Mouse (Mus musculus) neural tube, embryonic 15.5 days (tissue): ENCODE results near the gene Irf2bpl. TPM values are rescaled to one million over a fixed set of nuclear protein-coding genes. Genes with fewer than 3 reads are reported as not detected.

ENCODE experiments used
- ATAC-seq: fragments of 200-750 bp; cut with Nextera tagmentation; 2 replicates; pipeline ENCODE4 v1.8.0; 2017; ENCODE audit warnings: mild to moderate bottlenecking, moderate TSS enrichment, moderate library complexity; ENCODE audit not compliant: low FRiP score
- H3K27ac ChIP-seq: fragments of 300-500 bp; sonication (generic); replicated peaks from 2 replicates; pipeline ENCODE4 v1.5.1; 2015; ENCODE audit warnings: mild to moderate bottlenecking, inconsistent platforms
- H3K27me3 ChIP-seq: fragments of 300-500 bp; sonication (generic); replicated peaks from 2 replicates; pipeline ENCODE4 v1.6.1; 2015; ENCODE audit warnings: inconsistent platforms
- H3K36me3 ChIP-seq: fragments of 300-500 bp; sonication (generic); 2 replicates; pipeline ENCODE4 v1.6.1; 2015; ENCODE audit warnings: inconsistent platforms
- H3K4me1 ChIP-seq: fragments of 300-500 bp; sonication (generic); 2 replicates; pipeline ENCODE4 v1.6.1; 2015; ENCODE audit warnings: inconsistent platforms
- H3K4me2 ChIP-seq: fragments of 300-500 bp; sonication (generic); 2 replicates; pipeline ENCODE4 v1.6.1; 2015; ENCODE audit warnings: inconsistent platforms, mild to moderate bottlenecking, moderate library complexity
- H3K4me3 ChIP-seq: fragments of 300-500 bp; sonication (generic); replicated peaks from 2 replicates; pipeline ENCODE4 v1.5.1; 2015; ENCODE audit warnings: mild to moderate bottlenecking, inconsistent platforms
- H3K9ac ChIP-seq: fragments of 300-500 bp; sonication (generic); replicated peaks from 2 replicates; pipeline ENCODE4 v1.6.1; 2015; ENCODE audit warnings: mild to moderate bottlenecking, inconsistent platforms
- H3K9me3 ChIP-seq: fragments of 300-500 bp; sonication (generic); replicated peaks from 2 replicates; pipeline ENCODE4 v1.6.1; 2016; ENCODE audit warnings: inconsistent platforms
- WGBS: fragments of 180-500 bp; shearing (Covaris S2); methylation state at CpG from one replicate; pipeline ENCODE4 v1.1.7; 2015; ENCODE audit warnings: mixed read lengths; 5-methylcytosine and 5-hydroxymethylcytosine counted together
- polyA plus RNA-seq: library from polyadenylated mRNA; unstranded; fragments of >200 nt; fragmentation: Nextera tagmentation; extraction: Ambion mirVana; gene quantifications from 2 replicates; pipeline ENCODE4 v1.2.1, GENCODE M21; 2015

The Irf2bpl gene
- 53.3 and 69.9 TPM in 2 replicates for polyA plus RNA-seq

- peaks cover 54% of the 10 kb centered on the region for H3K4me1 ChIP-seq
- peak; percentile 90 for ATAC-seq
- H3K4me2 ChIP-seq = peak within 1 kb of the TSS; percentile 85
- H3K27me3 ChIP-seq = no peaks in the 10 kb centered on the region
- under 1% methylated on average over 51 of the region's 82 CpGs for WGBS
- peak within 1 kb of the TSS; percentile 89 for H3K4me3 ChIP-seq
- no peaks in the 10 kb centered on the region for H3K36me3 ChIP-seq
- H3K9ac ChIP-seq = peak within 1 kb of the TSS; percentile 100
- no peaks in the 10 kb centered on the region for H3K9me3 ChIP-seq
- peak within 1 kb of the TSS; percentile 99 for H3K27ac ChIP-seq
Observed at GRCm38 (mm10) chr12:86884197-86885058, at the start of gene Irf2bpl. Gene Irf2bpl (minus strand): TSS chr12:86884798.

- H3K9ac ChIP-seq = no peak overlapping the region
Observed at GRCm38 (mm10) chr12:86932575-86932952, 48.0 kb upstream of the Irf2bpl start.

GRCm38 (mm10) chr12:86931919-86932574 lies 47.4 kb upstream of the Irf2bpl start:
- Histone ChIP-seq H3K4me1 (peaks cover 10% of the 10 kb centered on the region), H3K36me3 (no peaks in the 10 kb centered on the region), H3K9me3 (no peaks in the 10 kb centered on the region), H3K4me2 (no peak overlapping the region), H3K27me3 (no peaks in the 10 kb centered on the region), H3K27ac (no peak overlapping the region; the same call in 1 of the 2 replicates), H3K9ac (no peak overlapping the region), H3K4me3 (no peak overlapping the region)
- 11% methylated on average over 7 of the region's 7 CpGs for WGBS
- ATAC-seq = no peak; the same call in 1 of the 2 replicates

More at GRCm38 (mm10) chr12:86932575-86932952, 48.0 kb upstream of the Irf2bpl start:
- no peak for ATAC-seq
- Histone ChIP-seq H3K27me3 (no peaks in the 10 kb centered on the region), H3K4me1 (peaks cover 10% of the 10 kb centered on the region), H3K36me3 (no peaks in the 10 kb centered on the region), H3K9me3 (no peaks in the 10 kb centered on the region), H3K4me3 (no peak overlapping the region), H3K27ac (no peak overlapping the region; the same call in 1 of the 2 replicates), H3K4me2 (no peak overlapping the region)
- WGBS = 21% methylated on average over 6 of the region's 6 CpGs

- ATAC-seq = no peak
- WGBS = 74% methylated on average over 6 of the region's 6 CpGs
Observed at GRCm38 (mm10) chr12:86930934-86931729, 46.5 kb upstream of the Irf2bpl start.

GRCm38 (mm10) chr12:86923837-86924236 lies 39.2 kb upstream of the Irf2bpl start:
- Histone ChIP-seq H3K4me1 (peaks cover 31% of the 10 kb centered on the region), H3K27ac (peak overlapping the region; percentile 48), H3K36me3 (no peaks in the 10 kb centered on the region), H3K4me3 (no peak overlapping the region), H3K9me3 (no peaks in the 10 kb centered on the region), H3K4me2 (no peak overlapping the region), H3K27me3 (no peaks in the 10 kb centered on the region), H3K9ac (no peak overlapping the region)
- peak; percentile 70 for ATAC-seq
- WGBS = 3% methylated on average over 5 of the region's 5 CpGs

More at GRCm38 (mm10) chr12:86930934-86931729, 46.5 kb upstream of the Irf2bpl start:
- Histone ChIP-seq H3K4me3 (no peak overlapping the region), H3K27me3 (no peaks in the 10 kb centered on the region), H3K36me3 (no peaks in the 10 kb centered on the region), H3K9ac (no peak overlapping the region), H3K27ac (no peak overlapping the region), H3K9me3 (no peaks in the 10 kb centered on the region), H3K4me1 (peaks cover 10% of the 10 kb centered on the region), H3K4me2 (no peak overlapping the region)

- peaks cover 54% of the 10 kb centered on the region for H3K4me1 ChIP-seq
- WGBS = 44% methylated on average over 17 of the region's 17 CpGs
- peak overlapping the region; percentile 28; the same call in 1 of the 2 replicates for H3K9ac ChIP-seq
- H3K27ac ChIP-seq = peak overlapping the region; percentile 90
- peak; percentile 60 for ATAC-seq
- no peaks in the 10 kb centered on the region for H3K27me3 ChIP-seq
- H3K4me2 ChIP-seq = peak overlapping the region; percentile 26
- no peaks in the 10 kb centered on the region for H3K36me3 ChIP-seq
- H3K4me3 ChIP-seq = no peak overlapping the region
- H3K9me3 ChIP-seq = no peaks in the 10 kb centered on the region
Observed at GRCm38 (mm10) chr12:86918983-86919722, 34.6 kb upstream of the Irf2bpl start.

GRCm38 (mm10) chr12:86918361-86918967 lies 33.9 kb upstream of the Irf2bpl start:
- H3K4me1 ChIP-seq = peaks cover 49% of the 10 kb centered on the region

GRCm38 (mm10) chr12:86916796-86917573 lies 32.4 kb upstream of the Irf2bpl start:
- H3K4me3 ChIP-seq = no peak overlapping the region
- no peak overlapping the region for H3K4me2 ChIP-seq
- no peaks in the 10 kb centered on the region for H3K36me3 ChIP-seq
- no peak for ATAC-seq
- H3K9ac ChIP-seq = no peak overlapping the region
- peaks cover 53% of the 10 kb centered on the region for H3K4me1 ChIP-seq
- peak overlapping the region; percentile 90 for H3K27ac ChIP-seq
- no peaks in the 10 kb centered on the region for H3K27me3 ChIP-seq
- H3K9me3 ChIP-seq = no peaks in the 10 kb centered on the region
- 88% methylated on average over 7 of the region's 7 CpGs for WGBS

More at GRCm38 (mm10) chr12:86918361-86918967, 33.9 kb upstream of the Irf2bpl start:
- 16% methylated on average over 11 of the region's 11 CpGs for WGBS
- no peak overlapping the region for H3K4me2 ChIP-seq
- no peaks in the 10 kb centered on the region for H3K36me3 ChIP-seq
- peak overlapping the region; percentile 28 for H3K9ac ChIP-seq
- peak overlapping the region; percentile 90 for H3K27ac ChIP-seq
- 0 out of 2 replicates have a peak, but pooled peaks have one; percentile 19 for ATAC-seq
- H3K27me3 ChIP-seq = no peaks in the 10 kb centered on the region
- no peak overlapping the region for H3K4me3 ChIP-seq
- no peaks in the 10 kb centered on the region for H3K9me3 ChIP-seq

- Histone ChIP-seq H3K9me3 (no peaks in the 10 kb centered on the region), H3K27me3 (no peaks in the 10 kb centered on the region), H3K4me2 (no peak overlapping the region), H3K27ac (no peak overlapping the region), H3K4me1 (peaks cover 64% of the 10 kb centered on the region), H3K36me3 (no peaks in the 10 kb centered on the region), H3K4me3 (no peak overlapping the region), H3K9ac (no peak overlapping the region)
- 76% methylated on average over 7 of the region's 7 CpGs for WGBS
- no peak for ATAC-seq
Observed at GRCm38 (mm10) chr12:86915617-86916016, 31.0 kb upstream of the Irf2bpl start.

- peaks cover 61% of the 10 kb centered on the region for H3K4me1 ChIP-seq
- WGBS = 61% methylated on average over 6 of the region's 6 CpGs
- H3K27ac ChIP-seq = peak overlapping the region; percentile 10; the same call in 1 of the 2 replicates
Observed at GRCm38 (mm10) chr12:86914756-86915155, 30.2 kb upstream of the Irf2bpl start.

More at GRCm38 (mm10) chr12:86914756-86915155, 30.2 kb upstream of the Irf2bpl start:
- no peaks in the 10 kb centered on the region for H3K27me3 ChIP-seq
- ATAC-seq = no peak
- no peak overlapping the region for H3K4me2 ChIP-seq
- H3K36me3 ChIP-seq = no peaks in the 10 kb centered on the region
- H3K4me3 ChIP-seq = no peak overlapping the region
- H3K9ac ChIP-seq = no peak overlapping the region
- H3K9me3 ChIP-seq = no peaks in the 10 kb centered on the region
